Mouse (Mus musculus) kidney, adult 2 months (tissue): ENCODE results near the gene Lect2. TPM values are rescaled to one million over a fixed set of nuclear protein-coding genes. Genes with fewer than 3 reads are reported as not detected.

ENCODE experiments used
- DNase-seq: peaks from one replicate; pipeline ENCODE4 v3.0.0; 2021
- H3K27ac ChIP-seq: fragments of 200-500 bp; 2 replicates; pipeline ENCODE4 v1.5.1; 2012; ENCODE audit warnings: low read depth, low read length, control low read depth, inconsistent platforms; ENCODE audit not compliant: insufficient read depth
- H3K27me3 ChIP-seq: fragments of 200-500 bp; replicated peaks from 2 replicates; pipeline ENCODE4 v1.6.1; 2012; ENCODE audit warnings: mild to moderate bottlenecking, moderate library complexity, low read length, inconsistent platforms; ENCODE audit not compliant: control insufficient read depth, insufficient read depth
- H3K36me3 ChIP-seq: fragments of 200-500 bp; 2 replicates; pipeline ENCODE4 v1.6.1; 2012; ENCODE audit warnings: mild to moderate bottlenecking, moderate library complexity, low read length, inconsistent platforms; ENCODE audit not compliant: control insufficient read depth, insufficient read depth
- H3K4me1 ChIP-seq: fragments of 200-500 bp; 2 replicates; pipeline ENCODE4 v1.6.1; 2011; ENCODE audit warnings: low read length; ENCODE audit not compliant: control insufficient read depth, insufficient read depth
- H3K4me3 ChIP-seq: fragments of 200-500 bp; 2 replicates; pipeline ENCODE4 v1.5.1; 2011; ENCODE audit warnings: mild to moderate bottlenecking, low read depth, low read length, control low read depth; ENCODE audit not compliant: insufficient read depth
- CTCF ChIP-seq: fragments of 200-500 bp; conservative IDR thresholded peaks from 2 replicates; pipeline ENCODE4 v1.5.1; 2011; ENCODE audit warnings: low read depth, mild to moderate bottlenecking, control low read depth, low read length, moderate library complexity, mixed read lengths; ENCODE audit not compliant: insufficient read depth, insufficient read length
- POLR2A ChIP-seq: fragments of 200-500 bp; IDR thresholded peaks from one replicate; pipeline ENCODE4 v1.6.1; 2011; ENCODE audit warnings: low read depth, low read length, control low read depth
- WGBS: fragments of 180-500 bp; shearing (Covaris S2); methylation state at CpG from one replicate; pipeline ENCODE4 v1.1.7; 2018; 5-methylcytosine and 5-hydroxymethylcytosine counted together
- polyA plus RNA-seq: library from polyadenylated mRNA; depleted of rRNA; stranded (reverse); fragments of >200 nt; gene quantifications from 2 replicates; pipeline ENCODE4 v1.2.3, GENCODE M21; 2012

The Lect2 gene
- polyA plus RNA-seq, 1 experiment, result 0.19 TPM

DNA sequence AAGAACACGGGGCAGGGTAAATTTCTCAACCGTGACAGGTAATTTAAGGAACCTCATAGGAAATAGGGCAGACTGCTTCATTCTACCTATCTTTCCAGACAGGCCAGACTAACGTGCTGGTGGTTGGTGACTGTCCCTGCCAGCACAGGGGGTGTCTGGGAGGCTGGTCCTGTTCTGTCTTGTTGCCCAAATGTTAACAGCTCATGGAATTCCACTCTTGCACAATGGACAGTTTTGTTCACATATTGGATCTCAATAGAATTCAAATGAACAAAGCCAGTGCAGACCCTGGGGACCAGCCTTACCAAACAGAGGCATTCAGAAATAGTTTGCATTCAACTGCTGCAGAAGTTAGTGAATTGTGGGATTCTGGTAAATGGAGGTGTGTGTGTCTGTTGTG is 3.3 kb downstream of the Lect2 start:
- Histone ChIP-seq H3K27me3 (no peaks in the 10 kb centered on the region), H3K4me1 (no peaks in the 10 kb centered on the region), H3K36me3 (no peaks in the 10 kb centered on the region), H3K27ac (no peak overlapping the region), H3K4me3 (no peak overlapping the region)
- DNase-seq, result no peak
- WGBS, result 54% methylated on average over 3 of the region's 3 CpGs
- TF ChIP-seq POLR2A (no peak), CTCF (no peak)

DNA sequence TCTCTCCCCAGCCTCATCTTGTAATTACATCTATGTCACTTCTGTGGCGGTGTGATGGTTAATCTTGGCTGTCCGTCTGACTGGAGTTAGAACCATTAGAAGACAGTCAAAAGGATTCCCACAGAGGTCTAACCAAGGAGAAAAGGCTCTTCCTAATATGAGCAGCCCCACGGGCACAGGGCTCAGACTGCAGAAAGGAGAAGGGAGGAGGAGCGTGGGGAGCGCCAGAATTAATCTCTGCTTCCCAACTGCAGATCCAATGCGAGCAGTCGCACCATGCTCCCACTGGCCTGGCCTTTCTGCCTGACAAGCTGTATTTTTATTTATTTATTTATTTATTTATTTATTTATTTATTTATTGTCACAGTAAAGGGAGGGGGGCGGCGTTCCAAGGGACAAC is 4.5 kb downstream of the Lect2 start:
- Histone ChIP-seq H3K27me3 (no peaks in the 10 kb centered on the region), H3K27ac (no peak overlapping the region), H3K4me3 (no peak overlapping the region), H3K4me1 (no peaks in the 10 kb centered on the region), H3K36me3 (no peaks in the 10 kb centered on the region)
- WGBS, result 84% methylated on average over 9 of the region's 9 CpGs
- DNase-seq, result no peak
- no peak for TF ChIP-seq CTCF
- TF ChIP-seq POLR2A, result no peak

DNA sequence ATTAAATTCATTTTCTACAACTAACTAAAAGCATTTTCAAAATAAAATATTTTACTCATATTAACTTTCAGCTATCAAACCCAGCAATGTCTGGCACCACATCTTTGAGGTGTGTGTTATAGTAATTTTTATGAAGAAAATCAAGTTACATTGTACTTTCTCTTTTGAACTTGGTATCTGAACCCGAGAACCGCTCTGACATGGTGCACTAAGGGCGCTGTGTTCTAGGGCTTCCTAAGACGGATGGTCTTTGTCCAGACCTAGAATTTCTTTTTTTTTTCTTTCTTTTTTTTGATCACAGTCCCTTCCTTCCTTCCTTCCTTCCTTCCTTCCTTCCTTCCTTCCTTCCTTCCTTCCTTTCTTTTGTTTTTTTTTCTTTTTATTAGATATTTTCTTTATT is 8.5 kb downstream of the Lect2 start:
- H3K36me3 ChIP-seq, result no peaks in the 10 kb centered on the region
- no peak for TF ChIP-seq POLR2A
- TF ChIP-seq CTCF, result no peak
- H3K27me3 ChIP-seq, result no peaks in the 10 kb centered on the region
- 96% methylated on average over 4 of the region's 4 CpGs for WGBS
- peak; percentile 35 for DNase-seq
- no peak overlapping the region for H3K27ac ChIP-seq
- no peak overlapping the region for H3K4me3 ChIP-seq
- no peaks in the 10 kb centered on the region for H3K4me1 ChIP-seq

DNA sequence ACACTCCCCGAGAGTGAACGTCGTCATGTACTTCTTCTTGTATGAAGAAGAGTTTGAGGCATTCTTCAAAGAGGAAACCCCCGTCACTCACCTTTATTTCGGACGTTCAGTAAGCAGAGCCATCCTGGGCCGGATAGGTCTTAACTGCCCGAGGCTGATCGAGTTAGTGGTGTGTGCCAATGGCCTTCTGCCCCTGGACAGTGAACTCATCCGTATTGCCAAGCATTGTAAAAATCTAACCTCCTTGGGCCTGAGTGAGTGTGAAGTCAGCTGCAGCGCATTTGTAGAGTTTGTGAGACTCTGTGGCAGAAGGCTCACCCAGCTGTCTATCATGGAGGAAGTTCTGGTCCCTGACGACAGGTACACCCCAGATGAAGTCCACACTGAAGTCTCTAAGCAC is 11.3 kb downstream of the Lect2 start:
- 62% methylated on average over 12 of the region's 12 CpGs for WGBS
- Histone ChIP-seq H3K4me3 (no peak overlapping the region), H3K4me1 (no peaks in the 10 kb centered on the region), H3K27ac (no peak overlapping the region), H3K36me3 (no peaks in the 10 kb centered on the region), H3K27me3 (no peaks in the 10 kb centered on the region)
- peak; percentile 62 for DNase-seq
- TF ChIP-seq POLR2A (no peak), CTCF (no peak)

DNA sequence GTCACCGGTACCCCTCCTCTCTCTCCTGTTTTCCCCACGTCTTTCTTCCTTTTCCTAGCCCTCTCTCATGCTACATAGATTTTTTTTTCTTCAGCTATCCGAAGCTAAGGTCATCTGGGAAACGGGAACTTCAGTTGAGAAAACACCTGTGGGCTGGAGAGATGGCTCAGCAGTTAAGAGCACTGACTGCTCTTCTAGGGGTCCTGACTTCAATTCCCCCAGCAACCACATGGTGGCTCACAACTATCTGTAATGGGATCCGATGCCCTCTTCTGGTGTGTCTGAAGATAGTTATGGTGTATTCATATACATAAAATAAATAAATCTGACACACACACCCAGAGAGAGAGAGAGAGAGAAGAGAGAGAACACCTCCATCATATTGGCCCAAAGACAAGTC is 12.7 kb downstream of the Lect2 start:
- H3K27ac ChIP-seq, result no peak overlapping the region
- H3K27me3 ChIP-seq, result no peaks in the 10 kb centered on the region
- TF ChIP-seq POLR2A (no peak), CTCF (peak; percentile 9; the same call in 1 of the 2 replicates)
- DNase-seq, result no peak
- H3K36me3 ChIP-seq, result no peaks in the 10 kb centered on the region
- WGBS, result 69% methylated on average over 5 of the region's 5 CpGs
- H3K4me3 ChIP-seq, result no peak overlapping the region
- H3K4me1 ChIP-seq, result no peaks in the 10 kb centered on the region

DNA sequence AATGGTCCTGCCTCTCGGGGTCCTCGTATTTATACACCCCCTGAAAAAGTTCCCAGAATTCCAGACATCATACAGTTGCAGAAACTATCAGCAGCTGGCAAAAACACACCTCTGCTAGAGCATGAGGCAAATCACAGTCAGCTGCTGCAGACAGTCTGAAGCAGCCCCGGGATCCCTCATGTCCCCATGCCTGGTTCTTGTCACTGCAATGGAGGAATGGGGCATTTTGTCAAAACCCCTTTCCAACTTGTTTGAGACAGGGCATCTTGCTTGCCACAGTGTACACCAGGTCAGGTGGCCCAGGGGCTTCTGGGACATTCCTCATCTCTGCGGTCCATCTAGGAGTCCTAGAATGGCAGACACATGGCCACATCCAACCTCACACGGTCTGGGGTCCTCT is 13.4 kb downstream of the Lect2 start:
- Histone ChIP-seq H3K4me1 (no peaks in the 10 kb centered on the region), H3K4me3 (no peak overlapping the region), H3K36me3 (no peaks in the 10 kb centered on the region), H3K27ac (no peak overlapping the region), H3K27me3 (no peaks in the 10 kb centered on the region)
- no peak for DNase-seq
- no peak for TF ChIP-seq POLR2A
- no peak for TF ChIP-seq CTCF
- 89% methylated on average over 5 of the region's 5 CpGs for WGBS

DNA sequence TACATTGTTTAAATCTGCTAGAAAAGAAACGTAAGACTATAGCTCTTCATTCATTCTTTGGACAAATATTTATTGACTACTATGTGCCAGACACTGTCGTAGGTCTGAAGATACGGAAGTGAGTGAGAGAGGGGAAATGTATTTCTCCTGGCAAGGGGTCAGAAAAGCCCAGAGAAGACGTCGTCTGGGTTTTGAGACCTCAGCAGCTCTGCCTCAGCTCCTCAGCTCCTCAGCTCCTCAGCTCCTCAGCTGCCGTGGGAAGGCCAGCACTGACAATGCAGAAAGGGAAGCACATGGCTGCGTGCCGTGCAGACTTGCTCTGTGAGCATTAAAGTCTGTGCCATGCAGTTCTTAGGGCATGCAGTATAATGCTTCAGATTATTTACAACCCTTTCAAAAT is 18.6 kb downstream of the Lect2 start:
- no peak for DNase-seq
- H3K4me1 ChIP-seq, result no peaks in the 10 kb centered on the region
- no peaks in the 10 kb centered on the region for H3K27me3 ChIP-seq
- TF ChIP-seq CTCF (no peak), POLR2A (no peak)
- no peak overlapping the region for H3K27ac ChIP-seq
- H3K4me3 ChIP-seq, result no peak overlapping the region
- H3K36me3 ChIP-seq, result no peaks in the 10 kb centered on the region; the same call in 1 of the 2 replicates
- 67% methylated on average over 8 of the region's 8 CpGs for WGBS

DNA sequence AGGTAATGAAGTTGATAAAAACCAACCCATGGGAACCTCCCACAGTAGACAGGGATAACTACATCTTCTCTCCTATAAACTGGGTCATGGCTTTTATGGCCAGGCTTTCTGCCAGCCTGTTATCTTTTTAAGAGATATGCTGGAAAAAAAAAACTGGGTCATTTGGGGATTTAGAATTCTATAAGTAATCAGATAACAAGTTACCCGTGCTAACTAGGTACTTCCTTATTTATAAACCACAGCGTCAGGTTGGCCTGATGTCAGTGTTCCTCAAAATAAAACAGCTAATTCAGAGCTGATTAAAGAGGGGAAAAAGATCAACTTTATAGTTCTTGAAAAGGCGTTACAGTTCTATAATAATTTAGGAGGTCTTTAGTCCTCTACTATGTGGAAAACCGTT is 19.3 kb downstream of the Lect2 start:
- H3K4me1 ChIP-seq, result no peaks in the 10 kb centered on the region
- no peaks in the 10 kb centered on the region; the same call in 1 of the 2 replicates for H3K36me3 ChIP-seq
- DNase-seq, result no peak
- H3K27me3 ChIP-seq, result no peaks in the 10 kb centered on the region
- no peak overlapping the region for H3K27ac ChIP-seq
- no peak overlapping the region for H3K4me3 ChIP-seq
- WGBS, result 73% methylated on average over 4 of the region's 4 CpGs
- no peak for TF ChIP-seq POLR2A
